Mouse (Mus musculus) testis, adult 2 months (tissue): Measurements from ENCODE around the gene Mcpt8.

Experiments
- CTCF ChIP-seq: fragments of 200-500 bp; IDR thresholded peaks from 2 replicates; pipeline ENCODE4 v1.5.1; 2012; ENCODE audit warnings: low read depth, mild to moderate bottlenecking, inconsistent platforms, low read length, moderate library complexity; ENCODE audit not compliant: control insufficient read depth, insufficient read depth, insufficient replicate concordance
- POLR2A ChIP-seq: fragments of 200-500 bp; IDR thresholded peaks from 2 replicates; pipeline ENCODE4 v1.6.1; 2012; ENCODE audit warnings: low read depth, mild to moderate bottlenecking, inconsistent platforms, low read length, moderate library complexity; ENCODE audit not compliant: control insufficient read depth

GRCm38 (mm10) chr14:56093353-56093752 lies 8.3 kb upstream of the Mcpt8 start:
- no peak for TF ChIP-seq POLR2A
- no peak for TF ChIP-seq CTCF
